Mouse (Mus musculus) embryonic facial prominence, embryonic 13.5 days (tissue): Measurements from ENCODE around the gene Tmem121. TPM values are rescaled to one million over a fixed set of nuclear protein-coding genes. Genes with fewer than 3 reads are reported as not detected.
"Not testable (repeated sequence)": the region's sequence is repeated elsewhere in the genome, so short reads cannot be mapped to it uniquely, and the experiment has no call there.

Source experiments
- ATAC-seq: fragments of 200-750 bp; cut with Nextera tagmentation; 2 replicates; pipeline ENCODE4 v1.8.0; 2017; ENCODE audit warnings: low read depth; ENCODE audit not compliant: insufficient number of reproducible peaks, insufficient read depth, low FRiP score, low TSS enrichment
- H3K27ac ChIP-seq: fragments of 300-500 bp; sonication (generic); 2 replicates; pipeline ENCODE4 v1.5.1; 2015; ENCODE audit warnings: moderate library complexity, mild to moderate bottlenecking, inconsistent platforms
- H3K27me3 ChIP-seq: fragments of 300-500 bp; sonication (generic); 2 replicates; pipeline ENCODE4 v1.6.1; 2015; ENCODE audit warnings: mild to moderate bottlenecking, inconsistent platforms
- H3K36me3 ChIP-seq: fragments of 300-500 bp; sonication (generic); 2 replicates; pipeline ENCODE4 v1.6.1; 2015; ENCODE audit warnings: mild to moderate bottlenecking, inconsistent platforms
- H3K4me1 ChIP-seq: fragments of 300-500 bp; sonication (generic); 2 replicates; pipeline ENCODE4 v1.6.1; 2015; ENCODE audit warnings: inconsistent platforms
- H3K4me2 ChIP-seq: fragments of 300-500 bp; sonication (generic); 2 replicates; pipeline ENCODE4 v1.6.1; 2015; ENCODE audit warnings: moderate library complexity, mild to moderate bottlenecking, inconsistent platforms
- H3K4me3 ChIP-seq: fragments of 300-500 bp; sonication (generic); 2 replicates; pipeline ENCODE4 v1.5.1; 2015; ENCODE audit warnings: mild to moderate bottlenecking, inconsistent platforms
- H3K9ac ChIP-seq: fragments of 300-500 bp; sonication (generic); 2 replicates; pipeline ENCODE4 v1.6.1; 2015; ENCODE audit warnings: mild to moderate bottlenecking, inconsistent platforms
- H3K9me3 ChIP-seq: fragments of 300-500 bp; sonication (generic); 2 replicates; pipeline ENCODE4 v1.6.1; 2016; ENCODE audit warnings: inconsistent platforms
- WGBS: fragments of 180-500 bp; shearing (Covaris S2); methylation state at CpG from one replicate; pipeline ENCODE4 v1.1.7; 2015; ENCODE audit warnings: mixed read lengths; 5-methylcytosine and 5-hydroxymethylcytosine counted together
- polyA plus RNA-seq: library from polyadenylated mRNA; unstranded; fragments of >200 nt; fragmentation: Nextera tagmentation; extraction: Ambion mirVana; gene quantifications from 2 replicates; pipeline ENCODE4 v1.2.1, GENCODE M21; 2015

Tmem121 gene
- polyA plus RNA-seq, 1 experiment from 2014 or later = 16.6 TPM

- not testable (repeated sequence) for H3K9me3 ChIP-seq, H3K36me3 ChIP-seq, ATAC-seq, H3K27ac ChIP-seq, H3K4me3 ChIP-seq, H3K9ac ChIP-seq, H3K27me3 ChIP-seq, H3K4me1 ChIP-seq, H3K4me2 ChIP-seq
- 81% methylated on average over 6 of the region's 6 CpGs for WGBS
Observed at GRCm38 (mm10) chr12:113231551-113232263, 46.0 kb downstream of the Tmem121 start.

GRCm38 (mm10) chr12:113232264-113232750, 46.6 kb downstream of the Tmem121 start:
- H3K27ac ChIP-seq, H3K4me3 ChIP-seq, H3K27me3 ChIP-seq, H3K36me3 ChIP-seq, H3K9ac ChIP-seq, H3K9me3 ChIP-seq, H3K4me2 ChIP-seq, H3K4me1 ChIP-seq, ATAC-seq: not testable (repeated sequence)
- WGBS = 42% methylated on average over 1 of the region's 1 CpGs

Other genes with a start within 250 kb of the Tmem121 start
- gene Nudt14, start 243.8 kb upstream of the Tmem121 start, polyA plus RNA-seq = 83.4 and 103 TPM in 2 replicates
- 29.3 and 29.5 TPM in 2 replicates for gene Btbd6, start 209.4 kb upstream of the Tmem121 start, polyA plus RNA-seq
- 74.9 and 80.1 TPM in 2 replicates for gene Brf1, start 185.2 kb upstream of the Tmem121 start, polyA plus RNA-seq
- gene Pacs2, start 171.4 kb upstream of the Tmem121 start, polyA plus RNA-seq = 13.3 and 14.2 TPM in 2 replicates
- not detected in 2 replicates for gene Tex22, start 111.4 kb upstream of the Tmem121 start, polyA plus RNA-seq
- gene Mta1, start 87.7 kb upstream of the Tmem121 start, polyA plus RNA-seq = 18.5 and 18.6 TPM in 2 replicates
- gene Crip2, start 45.7 kb upstream of the Tmem121 start, polyA plus RNA-seq = 63.4 and 72.3 TPM in 2 replicates
- gene Crip1, start 39.6 kb upstream of the Tmem121 start, polyA plus RNA-seq = 224 and 230 TPM in 2 replicates
- 32.0 and 33.9 TPM in 2 replicates for gene Tedc1, start 29.5 kb upstream of the Tmem121 start, polyA plus RNA-seq